Mouse (Mus musculus): ENCODE results near the gene Cyp46a1. TPM values are rescaled to one million over a fixed set of nuclear protein-coding genes. Genes with fewer than 3 reads are reported as not detected.

Gene Cyp46a1
- not detected in 2 replicates for total RNA-seq (2023)

GRCm38 (mm10) chr12:108333895-108334445 is at the start of gene Cyp46a1:
Gene Cyp46a1 (plus strand): TSS chr12:108334381.

GRCm38 (mm10) chr12:108305812-108306794 is 28.1 kb upstream of the Cyp46a1 start, which contains the start of gene Hhipl1:
Gene Hhipl1 (plus strand): TSS chr12:108306270.

GRCm38 (mm10) chr12:108370596-108371428 is 36.6 kb downstream of the Cyp46a1 start, which contains the start of gene Eml1:
Gene Eml1 (plus strand): TSS chr12:108370957.

Other genes with a start within 250 kb of the Cyp46a1 start
- 45.0 and 59.9 TPM in 2 replicates for gene Setd3, start 155.1 kb upstream of the Cyp46a1 start, total RNA-seq (2023)
- 93.4 and 119 TPM in 2 replicates for gene Ccnk, start 154.8 kb upstream of the Cyp46a1 start, total RNA-seq (2023)
- gene Ccdc85c, start 59.0 kb upstream of the Cyp46a1 start, total RNA-seq (2023): 0.16 and 0.18 TPM in 2 replicates
- not detected in 2 replicates for gene Hhipl1, start 28.1 kb upstream of the Cyp46a1 start, total RNA-seq (2023)
- 1.0 and 2.8 TPM in 2 replicates for gene Eml1, start 36.6 kb downstream of the Cyp46a1 start, total RNA-seq (2023)
- 27.1 and 30.6 TPM in 2 replicates for gene Evl, start 220.3 kb downstream of the Cyp46a1 start, total RNA-seq (2023)